Mouse (Mus musculus): ENCODE results near the gene 2010003K11Rik. TPM values are rescaled to one million over a fixed set of nuclear protein-coding genes. Genes with fewer than 3 reads are reported as not detected.

2010003K11Rik gene
- polyA plus RNA-seq, 1 experiment from 2014 or later, result 0.61 TPM

DNA sequence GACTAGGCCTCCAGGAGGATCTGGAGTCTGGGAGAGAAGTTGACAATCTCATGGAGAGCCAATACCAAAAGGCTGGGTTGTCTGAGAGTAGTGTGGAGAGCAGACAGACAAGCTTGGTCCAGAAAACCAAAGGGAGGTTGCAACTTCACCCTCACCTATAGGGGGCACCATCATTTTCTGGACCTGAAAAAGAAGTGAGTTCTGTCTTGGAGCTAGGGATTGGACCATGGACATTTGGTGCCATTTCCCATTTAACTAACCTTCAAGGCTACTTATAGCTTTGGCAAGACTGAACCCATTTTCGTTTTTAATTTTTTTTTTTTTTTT, 20.2 kb downstream of the 2010003K11Rik start:
- 50% methylated on average over 1 of the region's 1 CpGs for WGBS
- peak; percentile 58 for TF ChIP-seq CTCF (IDR thresholded peaks at IDR 0.05; ENCODE audit: low read depth)
- ATAC-seq (replicated peaks; ENCODE audit: low FRiP score, low read depth), result no peak
- H3K27ac ChIP-seq, result no peak overlapping the region
- H3K36me3 ChIP-seq (ENCODE audit: insufficient read depth, low read length), result no peaks in the 10 kb centered on the region
- H3K4me1 ChIP-seq (replicated peaks; ENCODE audit: insufficient read depth, low read length), result peaks cover 4% of the 10 kb centered on the region; the same call in 1 of the 2 replicates
- H3K4me3 ChIP-seq (replicated peaks; ENCODE audit: low read depth, low read length), result no peak overlapping the region
- H3K9ac ChIP-seq (ENCODE audit: low read depth, low read length), result no peak overlapping the region
- H3K4me2 ChIP-seq (ENCODE audit: low read length), result no peak overlapping the region
- no peaks in the 10 kb centered on the region for H3K9me3 ChIP-seq (replicated peaks; ENCODE audit: low read length)
- no peak for DNase-seq (ENCODE audit: low spot score)
- peaks cover 4% of the 10 kb centered on the region; the same call in 1 of the 2 replicates for H3K27me3 ChIP-seq (ENCODE audit: insufficient read depth, low read length)

DNA sequence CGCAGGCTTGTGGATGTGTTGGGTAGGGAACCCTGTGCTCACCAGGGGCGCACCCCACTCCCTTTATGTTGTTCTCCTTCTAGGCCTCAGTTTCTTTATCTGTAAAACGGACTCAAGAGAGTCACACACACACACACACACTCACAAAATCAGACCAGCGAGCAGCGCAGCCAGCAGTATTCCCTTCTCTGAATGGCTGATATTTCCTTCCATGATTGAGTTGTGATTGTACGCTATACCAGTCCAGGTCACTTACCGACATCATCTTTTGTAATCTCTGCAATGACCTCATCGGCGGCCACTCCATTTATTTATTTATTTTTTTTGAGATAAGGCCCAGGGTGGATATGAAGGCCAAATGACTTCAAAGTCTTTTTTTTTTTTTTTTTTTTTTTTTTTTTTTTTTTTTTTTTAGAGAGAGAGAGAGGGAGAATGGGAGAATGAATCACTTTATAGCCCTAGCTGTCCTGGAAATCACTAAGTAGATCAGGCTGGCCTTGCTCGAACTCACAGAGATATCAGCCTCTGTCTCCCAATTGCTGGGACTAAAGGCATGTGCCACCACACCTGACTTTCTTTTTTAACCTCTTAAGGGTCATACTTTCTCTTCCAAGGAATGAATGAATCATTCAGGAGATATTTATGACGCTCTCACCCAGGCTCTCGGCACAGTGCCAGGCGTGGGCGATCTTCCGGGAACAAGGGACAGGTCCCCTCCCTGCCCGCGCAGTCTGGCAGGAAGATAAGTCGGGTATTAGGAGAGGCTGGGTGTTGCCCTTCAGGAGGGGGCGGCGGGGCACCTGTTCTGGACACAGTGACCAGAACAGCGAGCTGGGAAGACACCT, 20.8 kb downstream of the 2010003K11Rik start, which contains the start of gene Syt12:
TSS of gene Syt12 (minus strand) at position 103 of the 845 bp plus-strand sequence.
- no peaks in the 10 kb centered on the region for H3K9me3 ChIP-seq (replicated peaks; ENCODE audit: low read length)
- peak within 1 kb of the TSS; percentile 68 for H3K9ac ChIP-seq (ENCODE audit: low read depth, low read length)
- peaks cover 4% of the 10 kb centered on the region; the same call in 1 of the 2 replicates for H3K4me1 ChIP-seq (replicated peaks; ENCODE audit: insufficient read depth, low read length)
- TF ChIP-seq CTCF (IDR thresholded peaks at IDR 0.05; ENCODE audit: low read depth), result no peak
- no peak for ATAC-seq (replicated peaks; ENCODE audit: low FRiP score, low read depth)
- H3K36me3 ChIP-seq (ENCODE audit: insufficient read depth, low read length), result no peaks in the 10 kb centered on the region
- H3K27me3 ChIP-seq (ENCODE audit: insufficient read depth, low read length), result peaks cover 4% of the 10 kb centered on the region; the same call in 1 of the 2 replicates
- no peak within 1 kb of the TSS for H3K27ac ChIP-seq
- WGBS, result 23% methylated on average over 21 of the region's 21 CpGs
- peak within 1 kb of the TSS; percentile 94 for H3K4me2 ChIP-seq (ENCODE audit: low read length)
- no peak for DNase-seq (ENCODE audit: low spot score)
- H3K4me3 ChIP-seq (replicated peaks; ENCODE audit: low read depth, low read length), result peak within 1 kb of the TSS; percentile 45

DNA sequence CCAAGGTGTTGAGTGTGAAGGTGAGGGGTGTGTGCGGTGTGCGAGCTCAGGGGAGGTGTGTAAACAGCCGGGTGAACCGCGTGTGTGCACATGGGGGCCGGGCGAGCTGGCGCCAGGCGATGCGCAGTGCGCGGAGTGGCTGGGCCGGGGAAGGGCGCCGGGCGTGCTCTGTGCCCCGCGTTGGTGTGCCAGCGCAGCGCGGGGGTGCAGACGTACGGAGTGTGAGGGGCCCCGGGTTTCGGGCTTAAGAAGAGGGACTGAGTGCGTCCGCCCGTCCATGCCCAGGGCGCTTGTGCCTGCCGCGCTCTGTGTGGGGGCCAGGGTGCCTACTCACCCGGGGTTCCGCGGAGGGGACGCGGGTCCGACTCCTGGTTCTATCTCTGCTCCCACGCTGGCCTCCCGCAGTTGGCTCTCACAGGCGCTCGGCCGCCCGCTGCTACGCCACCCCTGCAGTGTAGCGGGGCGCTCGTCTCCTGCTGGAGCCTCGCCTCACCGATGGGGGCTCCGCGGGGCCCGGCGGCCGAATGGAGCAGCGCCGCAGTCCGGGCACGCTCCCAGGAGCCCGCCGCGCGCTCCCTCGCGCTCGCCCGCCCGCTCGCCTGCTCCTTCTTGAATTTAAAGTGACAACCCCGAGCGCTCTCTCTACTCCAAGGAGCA, 21.7 kb downstream of the 2010003K11Rik start:
- WGBS, result under 1% methylated on average over 67 of the region's 70 CpGs
- peaks cover 4% of the 10 kb centered on the region; the same call in 1 of the 2 replicates for H3K27me3 ChIP-seq (ENCODE audit: insufficient read depth, low read length)
- ATAC-seq (replicated peaks; ENCODE audit: low FRiP score, low read depth), result peak; percentile 63

DNA sequence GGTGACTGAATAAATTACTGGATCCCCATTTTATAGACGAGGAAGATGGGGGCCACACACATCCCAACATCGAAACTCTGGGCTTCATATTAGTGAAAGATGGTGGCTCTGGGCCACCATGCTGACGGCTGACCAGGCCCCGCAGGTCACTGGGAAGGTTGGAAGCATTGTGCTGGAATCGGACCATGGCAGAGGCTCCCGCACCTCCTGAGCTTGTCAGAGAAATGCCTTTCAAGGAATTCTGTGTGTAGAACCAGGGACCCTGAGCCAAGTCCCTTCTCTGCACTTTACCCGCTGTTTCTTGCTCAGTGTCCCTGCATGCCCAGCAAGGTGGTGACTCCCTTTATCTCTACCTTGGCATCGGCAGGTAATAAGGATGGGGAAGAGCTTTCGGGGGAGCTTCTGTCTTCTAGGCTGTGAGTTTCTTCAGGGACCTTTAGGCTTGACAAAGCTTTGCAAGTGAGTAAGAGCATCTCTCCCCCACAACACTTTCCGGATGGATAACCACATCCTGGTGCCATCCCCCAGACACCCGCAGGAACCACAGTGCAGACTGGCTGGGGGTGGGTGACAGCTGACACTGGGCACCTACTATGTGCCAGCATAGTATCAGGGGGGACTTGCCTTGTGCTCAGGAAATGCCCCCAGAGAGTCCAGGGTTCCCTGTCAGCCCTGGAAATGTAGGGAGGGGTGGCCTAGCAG, 23.0 kb downstream of the 2010003K11Rik start:
- Histone ChIP-seq H3K27ac (no peak overlapping the region), H3K27me3 (ENCODE audit: insufficient read depth, low read length) (peaks cover 4% of the 10 kb centered on the region; the same call in 1 of the 2 replicates), H3K9ac (ENCODE audit: low read depth, low read length) (no peak overlapping the region), H3K4me3 (replicated peaks; ENCODE audit: low read depth, low read length) (no peak overlapping the region), H3K36me3 (ENCODE audit: insufficient read depth, low read length) (no peaks in the 10 kb centered on the region), H3K4me1 (replicated peaks; ENCODE audit: insufficient read depth, low read length) (peaks cover 4% of the 10 kb centered on the region; the same call in 1 of the 2 replicates), H3K9me3 (replicated peaks; ENCODE audit: low read length) (no peaks in the 10 kb centered on the region), H3K4me2 (ENCODE audit: low read length) (no peak overlapping the region)
- ATAC-seq (replicated peaks; ENCODE audit: low FRiP score, low read depth) (no peak), DNase-seq (ENCODE audit: low spot score) (no peak)
- no peak for TF ChIP-seq CTCF (IDR thresholded peaks at IDR 0.05; ENCODE audit: low read depth)
- 68% methylated on average over 11 of the region's 11 CpGs for WGBS

More for the DNA sequence above, 21.7 kb downstream of the 2010003K11Rik start:
- Histone ChIP-seq H3K4me1 (replicated peaks; ENCODE audit: insufficient read depth, low read length) (peaks cover 4% of the 10 kb centered on the region; the same call in 1 of the 2 replicates), H3K4me3 (replicated peaks; ENCODE audit: low read depth, low read length) (peak overlapping the region; percentile 45), H3K4me2 (ENCODE audit: low read length) (peak overlapping the region; percentile 94), H3K36me3 (ENCODE audit: insufficient read depth, low read length) (no peaks in the 10 kb centered on the region), H3K9me3 (replicated peaks; ENCODE audit: low read length) (no peaks in the 10 kb centered on the region), H3K27ac (no peak overlapping the region), H3K9ac (ENCODE audit: low read depth, low read length) (peak overlapping the region; percentile 68)
- TF ChIP-seq CTCF (IDR thresholded peaks at IDR 0.05; ENCODE audit: low read depth), result no peak
- DNase-seq (ENCODE audit: low spot score), result peak; percentile 56

DNA sequence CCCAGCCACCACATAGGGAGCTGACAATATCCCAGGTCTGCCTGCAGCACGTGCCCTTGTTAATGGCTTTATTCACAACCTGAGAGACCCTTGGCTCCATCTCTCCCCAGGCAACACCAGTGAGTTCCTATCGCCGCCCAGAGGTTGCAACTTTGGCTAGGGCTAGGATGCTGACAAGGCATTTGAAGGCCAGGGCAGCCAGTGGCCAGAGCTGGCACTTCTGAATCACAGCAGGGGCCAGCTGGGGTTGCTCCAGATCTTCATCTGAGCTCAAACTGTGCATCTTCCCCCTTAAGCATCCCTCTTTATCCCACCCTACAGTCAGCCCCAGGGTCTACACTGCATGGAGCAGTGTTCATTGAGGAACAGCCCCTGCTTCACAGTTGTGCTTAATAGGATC, 23.6 kb downstream of the 2010003K11Rik start:
- no peak for TF ChIP-seq CTCF (IDR thresholded peaks at IDR 0.05; ENCODE audit: low read depth)
- 61% methylated on average over 3 of the region's 3 CpGs for WGBS
- ATAC-seq (replicated peaks; ENCODE audit: low FRiP score, low read depth), result no peak
- no peaks in the 10 kb centered on the region for H3K9me3 ChIP-seq (replicated peaks; ENCODE audit: low read length)
- H3K36me3 ChIP-seq (ENCODE audit: insufficient read depth, low read length), result no peaks in the 10 kb centered on the region
- no peak overlapping the region for H3K4me2 ChIP-seq (ENCODE audit: low read length)
- no peak for DNase-seq (ENCODE audit: low spot score)
- H3K27me3 ChIP-seq (ENCODE audit: insufficient read depth, low read length), result peaks cover 4% of the 10 kb centered on the region; the same call in 1 of the 2 replicates
- H3K27ac ChIP-seq, result no peak overlapping the region
- H3K4me3 ChIP-seq (replicated peaks; ENCODE audit: low read depth, low read length), result no peak overlapping the region
- H3K4me1 ChIP-seq (replicated peaks; ENCODE audit: insufficient read depth, low read length), result peaks cover 4% of the 10 kb centered on the region; the same call in 1 of the 2 replicates
- no peak overlapping the region for H3K9ac ChIP-seq (ENCODE audit: low read depth, low read length)

DNA sequence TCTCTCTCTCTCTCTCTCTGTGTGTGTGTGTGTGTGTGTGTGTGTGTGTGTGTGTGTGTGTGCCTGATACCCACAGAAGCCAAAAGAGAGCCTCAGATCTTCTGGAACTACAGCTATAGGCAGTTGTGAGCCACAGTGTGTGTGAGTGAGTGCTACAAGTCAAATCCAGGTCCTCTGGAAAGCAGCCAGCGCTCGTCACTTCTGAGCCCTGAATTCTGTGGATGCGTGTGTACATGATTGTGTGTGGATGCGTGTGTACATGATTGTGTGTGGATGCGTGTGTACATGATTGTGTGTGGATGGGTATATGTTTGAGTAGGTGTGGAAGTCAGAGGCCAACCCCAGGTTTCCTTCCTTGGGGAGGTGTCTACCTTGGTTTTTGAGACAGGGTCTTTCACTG, 24.8 kb downstream of the 2010003K11Rik start:
- H3K27ac ChIP-seq, result no peak overlapping the region
- H3K4me3 ChIP-seq (replicated peaks; ENCODE audit: low read depth, low read length), result no peak overlapping the region
- peaks cover 4% of the 10 kb centered on the region; the same call in 1 of the 2 replicates for H3K27me3 ChIP-seq (ENCODE audit: insufficient read depth, low read length)
- no peak for TF ChIP-seq CTCF (IDR thresholded peaks at IDR 0.05; ENCODE audit: low read depth)
- H3K4me2 ChIP-seq (ENCODE audit: low read length), result no peak overlapping the region
- H3K4me1 ChIP-seq (replicated peaks; ENCODE audit: insufficient read depth, low read length), result peaks cover 4% of the 10 kb centered on the region; the same call in 1 of the 2 replicates
- H3K9me3 ChIP-seq (replicated peaks; ENCODE audit: low read length), result no peaks in the 10 kb centered on the region
- ATAC-seq (replicated peaks; ENCODE audit: low FRiP score, low read depth) (no peak), DNase-seq (ENCODE audit: low spot score) (no peak)
- 92% methylated on average over 5 of the region's 5 CpGs for WGBS
- H3K36me3 ChIP-seq (ENCODE audit: insufficient read depth, low read length), result no peaks in the 10 kb centered on the region
- H3K9ac ChIP-seq (ENCODE audit: low read depth, low read length), result no peak overlapping the region
